Mouse (Mus musculus) gastrocnemius, adult 2 months (tissue): ENCODE results near the gene Apopt1. TPM values are rescaled to one million over a fixed set of nuclear protein-coding genes. Genes with fewer than 3 reads are reported as not detected.

Experiments used
- DNase-seq: peaks from one replicate; pipeline ENCODE4 v3.0.0; 2022
- H3K27ac ChIP-seq: fragments of 200-600 bp; 2 replicates; pipeline ENCODE4 v1.8.1; 2022; ENCODE audit warnings: mild to moderate bottlenecking
- H3K4me3 ChIP-seq: fragments of 200-600 bp; 2 replicates; pipeline ENCODE4 v1.8.1; 2022; ENCODE audit warnings: mild to moderate bottlenecking, moderate library complexity
- CTCF ChIP-seq: fragments of 200-600 bp; IDR thresholded peaks from 2 replicates; pipeline ENCODE4 v1.8.1; 2022; ENCODE audit warnings: antibody characterized with exemption, mild to moderate bottlenecking, moderate library complexity
- intact Hi-C: fragments of 180-260 bp; cut with DNase I; formaldehyde crosslinking; loops from one replicate; pipeline ENCODE4 v1.15.1; 2025
- total RNA-seq, 2 experiments: library from RNA; stranded (reverse); gene quantifications; 2 replicates each; pipeline ENCODE4 v1.2.3; 2021

Apopt1 gene
- total RNA-seq, 2 experiments from 2014 or later, result 37.4 to 46.7 TPM

DNA sequence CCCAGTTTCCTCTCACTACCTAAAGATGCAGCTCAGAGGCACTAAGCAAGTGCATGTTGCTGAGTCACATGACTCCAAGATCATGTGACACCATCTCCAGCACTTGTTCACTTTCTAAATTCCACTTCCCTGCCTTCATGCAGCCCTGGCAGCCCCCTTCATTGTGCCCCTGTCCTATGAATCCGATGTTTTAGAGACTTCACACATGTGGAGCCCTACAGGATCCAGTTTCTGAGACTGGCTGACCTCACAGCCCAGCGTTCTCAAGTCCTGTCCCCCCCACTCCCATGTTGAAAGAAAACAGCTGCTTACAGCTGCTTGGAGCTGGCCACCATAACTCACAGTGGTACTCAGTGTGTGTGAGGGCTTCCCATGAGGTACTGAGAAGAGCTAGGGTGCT lies 30.4 kb downstream of the Apopt1 start:
- DNase-seq, result no peak
- intact Hi-C loops, result loop anchor here (10.0 kb wide), 1 partner anchor 211 kb away; no protein-coding TSS in a partner anchor
- H3K27ac ChIP-seq, result peak overlapping the region; percentile 49
- no peak overlapping the region for H3K4me3 ChIP-seq
- TF ChIP-seq CTCF, result no peak

- peak; percentile 49 for DNase-seq
- Histone ChIP-seq H3K27ac (peak overlapping the region; percentile 49; the same call in 1 of the 2 replicates), H3K4me3 (no peak overlapping the region)
- no peak for TF ChIP-seq CTCF
- intact Hi-C loops, result loop anchor here (10.0 kb wide), 1 partner anchor 211 kb away; no protein-coding TSS in a partner anchor
These were observed 30.9 kb downstream of the Apopt1 start for GRCm38 (mm10) chr12:111743981-111744423.

- no peak for TF ChIP-seq CTCF
- Histone ChIP-seq H3K4me3 (no peak overlapping the region), H3K27ac (peak overlapping the region; percentile 73)
- intact Hi-C loops, result loop anchor here (10.0 kb wide), 1 partner anchor 210 kb away; no protein-coding TSS in a partner anchor
- DNase-seq, result no peak
These were observed 32.2 kb downstream of the Apopt1 start for GRCm38 (mm10) chr12:111745274-111745673.

DNA sequence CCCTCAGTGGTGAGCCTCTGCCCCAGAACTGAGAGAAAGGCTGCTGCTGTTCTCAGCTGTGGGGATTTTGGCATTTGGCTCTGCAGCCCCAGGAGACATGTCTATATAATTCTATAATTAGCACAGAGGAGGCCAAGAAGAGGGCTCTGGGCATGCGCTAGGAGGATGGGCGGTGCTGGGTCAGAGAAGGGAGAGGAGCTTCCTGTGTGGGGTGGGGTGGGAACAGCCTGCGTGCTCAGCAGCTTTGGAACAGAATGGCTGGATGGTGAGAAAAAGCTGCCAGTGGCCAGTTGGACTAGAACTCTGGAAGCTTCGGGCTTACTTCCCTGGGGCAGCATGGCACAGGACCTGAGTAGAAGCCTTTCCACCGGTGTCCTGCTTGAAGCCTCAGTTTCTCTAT lies 33.0 kb downstream of the Apopt1 start:
- intact Hi-C loops, result loop anchor here (10.0 kb wide), 1 partner anchor 209 kb away; no protein-coding TSS in a partner anchor
- no peak for TF ChIP-seq CTCF
- peak overlapping the region; percentile 57 for H3K4me3 ChIP-seq
- peak; percentile 89 for DNase-seq
- H3K27ac ChIP-seq, result peak overlapping the region; percentile 73

DNA sequence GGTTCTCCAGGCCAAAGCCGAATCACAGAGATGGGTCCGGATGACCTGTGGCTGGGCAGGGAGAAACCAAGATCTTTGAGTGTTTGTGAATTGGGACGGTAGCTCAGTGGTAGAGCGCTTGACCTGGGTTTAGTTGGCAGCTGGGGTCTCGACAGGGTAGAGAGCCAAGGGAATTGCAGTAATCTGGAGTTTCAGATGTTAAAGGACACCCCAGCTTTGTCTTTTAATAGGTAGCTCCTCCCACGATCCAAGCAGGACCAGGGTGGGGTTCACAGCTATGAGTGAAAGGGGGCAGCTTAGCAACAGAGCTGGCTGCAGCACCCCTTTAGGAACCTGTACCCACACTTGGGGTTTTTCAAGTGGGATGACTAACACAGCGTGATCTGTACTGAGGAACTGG lies 34.4 kb downstream of the Apopt1 start:
- no peak for TF ChIP-seq CTCF
- DNase-seq, result no peak
- intact Hi-C loops, result loop anchor here (10.0 kb wide), 1 partner anchor 207 kb away; no protein-coding TSS in a partner anchor

DNA sequence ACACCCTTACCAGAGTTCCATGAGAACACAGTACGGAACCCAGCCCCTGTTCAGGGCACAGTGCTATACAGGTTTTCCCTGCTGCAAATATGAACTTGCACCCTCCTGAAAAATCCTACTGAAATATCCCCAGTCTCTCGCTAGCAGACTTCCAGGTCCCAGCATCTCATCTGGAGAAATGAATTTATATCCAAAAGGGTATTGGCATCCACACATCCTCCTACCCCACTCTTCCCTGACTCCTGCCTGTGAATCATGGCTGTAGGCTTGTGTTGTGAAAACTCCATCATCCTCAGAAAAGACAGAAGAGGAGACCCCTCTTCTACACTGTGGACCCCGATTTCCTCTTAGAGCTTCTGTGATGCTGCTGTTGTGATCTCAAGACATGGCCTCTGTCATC lies 37.7 kb downstream of the Apopt1 start:
- no peak for DNase-seq

More for the DNA sequence above, 34.4 kb downstream of the Apopt1 start:
- no peak overlapping the region for H3K4me3 ChIP-seq
- H3K27ac ChIP-seq, result no peak overlapping the region

GRCm38 (mm10) chr12:111752491-111752890 lies 39.4 kb downstream of the Apopt1 start:
- TF ChIP-seq CTCF, result no peak
- Histone ChIP-seq H3K27ac (peak overlapping the region; percentile 48), H3K4me3 (no peak overlapping the region)
- DNase-seq, result no peak
- intact Hi-C loops, result no loop called here

More for the DNA sequence above, 37.7 kb downstream of the Apopt1 start:
- TF ChIP-seq CTCF, result no peak
- intact Hi-C loops, result no loop called here
- Histone ChIP-seq H3K27ac (no peak overlapping the region), H3K4me3 (no peak overlapping the region)

GRCm38 (mm10) chr12:111753347-111753746 lies 40.3 kb downstream of the Apopt1 start:
- Histone ChIP-seq H3K4me3 (peak overlapping the region; percentile 43), H3K27ac (peak overlapping the region; percentile 48)
- no peak for TF ChIP-seq CTCF
- intact Hi-C loops, result no loop called here
- DNase-seq, result no peak

DNA sequence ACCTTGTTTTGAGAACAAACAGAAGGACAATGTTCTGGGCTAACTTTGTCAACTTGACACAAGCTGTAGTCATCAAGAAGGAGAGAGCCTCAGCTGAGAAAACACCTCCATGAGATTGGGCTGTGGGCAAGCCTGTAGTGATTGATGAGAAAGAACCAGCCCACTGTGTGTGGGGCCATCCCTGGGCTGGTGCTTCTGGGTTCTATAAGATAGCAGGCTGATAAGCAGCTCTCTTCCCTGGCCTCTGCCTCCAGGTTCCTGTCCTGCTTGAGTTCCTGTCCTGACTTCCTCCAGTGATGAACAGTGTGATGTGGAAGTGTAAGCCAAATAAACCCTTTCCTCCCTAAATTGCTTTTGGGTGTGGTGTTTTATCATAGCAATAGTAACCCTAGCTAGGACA lies 41.6 kb downstream of the Apopt1 start:
- H3K27ac ChIP-seq, result 0 out of 2 replicates have a peak overlapping the region, but pooled peaks have one; percentile 9
- TF ChIP-seq CTCF, result no peak
- intact Hi-C loops, result loop anchor here (5.0 kb wide), 1 partner anchor 38 kb away; no protein-coding TSS in a partner anchor
- H3K4me3 ChIP-seq, result no peak overlapping the region
- DNase-seq, result no peak

GRCm38 (mm10) chr12:111755231-111755630 lies 42.2 kb downstream of the Apopt1 start:
- TF ChIP-seq CTCF, result no peak
- 0 out of 2 replicates have a peak overlapping the region, but pooled peaks have one; percentile 9 for H3K27ac ChIP-seq
- DNase-seq, result peak; percentile 8
- H3K4me3 ChIP-seq, result no peak overlapping the region
- intact Hi-C loops, result loop anchor here (5.0 kb wide), 1 partner anchor 37 kb away; no protein-coding TSS in a partner anchor

- no peak for DNase-seq
- peak overlapping the region; percentile 43; the same call in 1 of the 2 replicates for H3K27ac ChIP-seq
- no peak for TF ChIP-seq CTCF
- H3K4me3 ChIP-seq, result no peak overlapping the region
- intact Hi-C loops, result loop anchor here (5.0 kb wide), 1 partner anchor 36 kb away; no protein-coding TSS in a partner anchor
These were observed 43.1 kb downstream of the Apopt1 start for GRCm38 (mm10) chr12:111756082-111756697.

DNA sequence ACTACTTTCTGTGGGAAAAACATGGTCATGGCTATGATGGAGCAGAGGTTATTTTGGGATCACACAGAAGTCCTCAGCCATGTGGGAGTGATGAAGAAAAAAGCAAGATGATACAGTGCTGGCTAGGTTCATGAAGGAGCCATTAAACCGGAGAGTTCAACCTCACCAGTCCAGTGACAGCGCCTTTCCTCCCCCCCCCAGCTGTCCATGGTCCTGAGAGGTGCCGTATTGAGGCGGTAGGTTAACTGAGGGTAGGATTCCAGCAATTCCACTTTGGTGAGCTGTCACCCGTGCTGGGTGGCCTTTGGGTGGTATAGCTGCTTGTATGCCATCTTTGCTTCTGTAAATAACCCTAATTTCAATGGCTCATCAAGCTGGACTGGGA lies 43.6 kb downstream of the Apopt1 start:
- no peak for TF ChIP-seq CTCF
- Histone ChIP-seq H3K4me3 (no peak overlapping the region), H3K27ac (peak overlapping the region; percentile 43; the same call in 1 of the 2 replicates)
- peak; percentile 43 for DNase-seq
- intact Hi-C loops, result loop anchor here (5.0 kb wide), 1 partner anchor 36 kb away; no protein-coding TSS in a partner anchor
